Mouse (Mus musculus): ENCODE data around the gene Exoc6.
A peak's percentile ranks its signal among the peaks of the same experiment; 100 is the strongest.

The Exoc6 gene

GRCm38 (mm10) chr19:37550101-37551039, at the start of gene Exoc6:
TSS of gene Exoc6 (plus strand) at chr19:37550418.
- DNase-seq (ENCODE audit: low read depth, low spot score) = peak; percentile 92

DNA sequence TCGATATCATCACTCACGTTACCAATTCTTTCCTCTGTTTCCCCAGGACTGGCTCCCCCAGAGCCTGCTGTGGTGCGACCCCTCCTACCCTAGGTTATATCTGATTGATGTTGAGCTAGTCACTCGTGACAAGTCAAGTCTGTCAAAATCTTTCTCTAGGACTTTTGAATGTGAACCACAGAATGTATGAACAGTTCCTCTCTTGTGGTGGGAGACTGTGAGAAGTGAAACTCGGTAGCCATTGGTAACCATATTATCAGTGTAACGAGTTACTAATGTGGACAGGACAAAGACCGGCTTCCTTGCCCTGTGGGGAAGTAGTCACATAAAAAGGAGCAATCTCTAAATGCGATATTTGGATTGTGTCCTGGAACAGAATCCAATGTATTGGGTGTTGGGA, 47.2 kb upstream of the Exoc6 start:
- DNase-seq (ENCODE audit: low read depth, low spot score) = peak; percentile 73

DNA sequence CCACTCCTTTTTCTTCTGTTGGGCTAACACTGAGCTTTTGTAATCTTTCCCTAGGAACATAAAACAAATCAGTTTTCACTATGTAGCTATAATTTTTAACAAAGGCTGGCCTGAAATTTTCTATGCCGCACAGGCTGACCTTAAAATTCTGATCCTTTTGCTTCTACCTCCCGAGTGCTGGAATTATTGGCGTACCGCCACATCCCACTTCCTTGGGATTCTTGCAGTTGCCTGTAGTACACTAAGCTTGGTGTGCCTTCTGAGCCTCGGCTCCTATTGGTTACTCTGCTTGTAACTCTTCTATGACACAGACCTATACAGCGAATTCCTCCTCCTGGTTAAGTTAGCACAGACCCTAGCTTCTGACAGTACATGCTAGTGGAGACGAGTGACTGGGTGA, 44.2 kb upstream of the Exoc6 start:
- DNase-seq (ENCODE audit: low read depth, low spot score) = no peak

GRCm38 (mm10) chr19:37506614-37507013, 43.6 kb upstream of the Exoc6 start:
- no peak for DNase-seq (ENCODE audit: low read depth, low spot score)

GRCm38 (mm10) chr19:37509725-37510124, 40.5 kb upstream of the Exoc6 start:
- peak; percentile 86 for DNase-seq (ENCODE audit: low read depth, low spot score)

- peak; percentile 89 for DNase-seq (ENCODE audit: low read depth, low spot score)
Observed at GRCm38 (mm10) chr19:37514811-37515292, 35.4 kb upstream of the Exoc6 start.

DNA sequence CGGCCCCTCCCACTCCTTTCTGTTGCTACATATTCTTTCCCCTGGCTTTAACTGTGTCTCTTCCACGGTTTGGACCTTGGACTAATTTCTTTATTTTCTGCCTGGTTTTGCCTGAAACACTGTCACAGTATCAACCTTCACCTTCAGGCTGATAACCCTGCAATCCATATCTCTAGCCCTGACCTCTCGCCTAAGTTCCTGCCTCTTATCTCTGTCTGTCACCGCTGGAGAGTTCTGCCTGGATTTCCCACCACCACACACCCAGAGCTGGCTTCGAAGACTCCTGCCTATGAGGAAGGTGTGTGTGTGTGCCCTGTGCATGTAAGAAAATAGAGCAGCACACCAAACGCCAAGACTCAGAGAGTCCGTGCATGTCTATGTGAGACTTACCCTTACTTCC, 32.8 kb upstream of the Exoc6 start:
- DNase-seq (ENCODE audit: low read depth, low spot score) = no peak

DNA sequence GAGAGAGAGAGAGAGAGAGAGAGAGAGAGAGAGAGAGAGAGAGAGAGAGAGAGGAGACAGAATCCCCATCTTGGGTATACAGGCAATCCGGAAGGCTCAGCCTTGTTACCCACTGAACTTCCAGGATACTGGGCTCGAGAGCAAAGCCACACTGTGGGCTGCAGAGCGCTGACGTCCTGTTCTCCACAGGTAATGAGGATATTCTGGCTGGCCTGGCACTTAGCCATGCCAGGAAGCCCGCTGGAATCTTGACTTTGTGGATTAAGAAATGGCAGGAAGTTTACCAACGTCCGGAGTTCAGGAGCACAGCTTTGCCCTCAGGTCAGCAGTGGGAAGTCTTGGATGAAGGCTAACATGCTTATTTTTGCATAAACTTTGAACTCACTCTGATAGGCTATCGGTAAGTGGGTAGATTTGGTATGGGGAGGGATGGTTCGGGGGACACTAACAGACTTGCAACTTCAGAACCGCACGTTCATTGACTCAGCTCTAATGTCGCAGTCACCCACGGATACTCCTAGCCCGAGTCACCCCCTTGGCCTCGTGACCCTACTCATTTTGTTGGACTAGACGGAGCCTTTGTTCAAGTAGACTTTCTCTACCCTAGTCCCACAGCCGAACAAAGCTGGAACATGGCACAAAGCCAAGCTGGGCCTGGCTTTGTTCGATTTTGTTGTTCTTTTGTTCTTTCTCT, 29.3 kb upstream of the Exoc6 start:
- DNase-seq (ENCODE audit: low read depth, low spot score) = no peak

DNA sequence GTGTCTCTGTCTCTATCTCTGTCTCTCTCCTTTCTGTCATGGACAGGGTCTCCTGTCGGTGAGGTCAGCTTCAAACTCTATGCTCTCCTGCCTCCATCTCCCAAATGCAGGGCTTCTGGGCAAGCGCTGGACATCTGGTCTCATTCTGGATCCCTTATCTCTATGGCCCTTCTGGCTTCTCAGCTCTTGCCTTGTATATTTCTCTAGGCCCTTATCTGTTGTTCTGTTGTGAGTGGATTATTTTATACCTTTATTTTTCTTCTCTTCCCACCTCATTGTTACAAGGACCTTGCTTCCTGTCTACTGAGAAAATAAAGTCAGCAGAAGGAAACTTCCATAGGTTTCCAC, 28.8 kb upstream of the Exoc6 start:
- DNase-seq (ENCODE audit: low read depth, low spot score) = no peak

- peak; percentile 79 for DNase-seq (ENCODE audit: low read depth, low spot score)
Observed at GRCm38 (mm10) chr19:37523280-37524062, 26.7 kb upstream of the Exoc6 start.

- no peak for DNase-seq (ENCODE audit: low read depth, low spot score)
Observed at GRCm38 (mm10) chr19:37525925-37526324, 24.3 kb upstream of the Exoc6 start.

GRCm38 (mm10) chr19:37526768-37527167, 23.4 kb upstream of the Exoc6 start:
- peak; percentile 78 for DNase-seq (ENCODE audit: low read depth, low spot score)

GRCm38 (mm10) chr19:37527736-37528135, 22.5 kb upstream of the Exoc6 start:
- peak; percentile 30 for DNase-seq (ENCODE audit: low read depth, low spot score)

DNA sequence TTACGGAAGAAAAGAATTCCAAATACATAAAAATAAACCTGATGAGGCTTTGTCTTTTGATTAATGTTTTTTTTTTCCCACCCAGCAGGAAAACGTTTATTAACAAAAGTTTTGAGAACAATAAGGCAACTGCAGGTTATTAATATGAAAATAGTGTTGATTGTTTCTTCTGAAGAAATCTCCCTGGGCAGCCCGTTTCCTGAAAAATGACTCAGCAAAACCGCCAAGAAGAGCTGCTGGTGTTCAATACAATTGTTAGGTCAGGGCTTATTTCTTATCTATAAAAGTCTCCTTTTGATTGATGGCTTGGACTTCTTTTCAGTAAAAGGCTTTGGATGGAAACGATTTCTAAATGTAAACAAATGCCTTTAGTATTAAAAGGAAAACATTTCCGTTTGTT, 21.6 kb upstream of the Exoc6 start:
- no peak for DNase-seq (ENCODE audit: low read depth, low spot score)

DNA sequence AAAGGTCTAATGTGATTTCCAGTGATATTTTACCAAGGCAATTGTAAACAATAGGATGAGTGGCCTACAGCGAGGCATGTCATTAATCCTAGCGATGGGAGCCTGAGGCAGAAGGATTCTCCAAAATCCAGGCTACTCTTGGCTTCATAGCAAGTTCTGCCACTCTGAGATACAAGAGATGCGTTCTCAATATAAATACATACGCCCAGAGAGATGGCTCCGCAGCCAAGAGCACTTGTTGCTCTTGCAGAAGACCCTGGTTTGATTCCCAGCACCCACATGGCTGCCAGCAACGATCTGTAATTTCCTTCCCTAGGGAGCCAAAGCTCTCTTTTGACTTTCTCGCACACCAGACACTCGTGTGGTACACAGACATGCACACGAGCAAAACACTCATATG, 20.9 kb upstream of the Exoc6 start:
- no peak for DNase-seq (ENCODE audit: low read depth, low spot score)

DNA sequence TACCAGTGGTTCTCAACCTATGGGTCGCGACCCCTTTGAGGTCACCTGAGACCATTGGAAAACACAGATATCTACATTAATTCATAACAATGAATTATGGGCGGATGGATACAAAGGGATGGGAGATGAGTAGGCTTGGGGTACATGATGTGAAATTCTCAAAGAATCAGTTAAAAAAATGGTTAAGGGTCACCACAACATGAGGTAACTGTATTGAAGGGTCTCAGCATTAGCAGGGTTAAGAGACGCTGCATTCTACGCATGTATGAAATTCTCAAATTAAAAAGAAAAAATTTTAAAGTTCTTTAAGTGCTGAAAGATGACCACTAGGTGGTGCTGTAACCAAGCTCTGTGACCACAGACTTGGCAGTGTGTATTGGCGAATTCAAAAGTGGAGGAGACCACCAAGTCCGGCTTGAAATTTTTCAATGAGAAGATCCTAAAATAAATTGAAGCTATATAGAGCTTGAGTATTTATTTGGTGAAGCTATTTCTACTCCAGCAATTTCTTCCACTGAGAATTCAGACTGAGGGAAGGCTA, 20.2 kb upstream of the Exoc6 start:
- DNase-seq (ENCODE audit: low read depth, low spot score) = peak; percentile 71

DNA sequence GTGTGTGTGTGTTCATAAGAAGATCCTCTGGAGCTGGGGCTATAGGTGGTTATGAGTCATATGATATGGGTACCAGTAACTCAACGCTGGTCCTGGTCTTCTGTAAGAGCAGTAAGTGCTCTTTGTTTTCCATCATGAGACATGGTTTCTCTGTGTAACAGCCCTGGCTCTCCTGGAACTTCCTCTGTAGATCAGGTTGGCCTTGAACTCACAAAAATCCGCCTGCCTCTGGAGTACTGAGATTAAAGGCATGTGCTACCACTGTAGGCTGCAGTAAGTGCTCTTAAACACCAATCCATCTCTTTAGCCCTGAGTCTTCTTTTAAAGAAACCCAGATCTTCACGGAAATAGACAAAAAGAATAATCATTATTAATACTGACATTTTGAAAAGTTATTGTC, 19.6 kb upstream of the Exoc6 start:
- DNase-seq (ENCODE audit: low read depth, low spot score) = no peak

DNA sequence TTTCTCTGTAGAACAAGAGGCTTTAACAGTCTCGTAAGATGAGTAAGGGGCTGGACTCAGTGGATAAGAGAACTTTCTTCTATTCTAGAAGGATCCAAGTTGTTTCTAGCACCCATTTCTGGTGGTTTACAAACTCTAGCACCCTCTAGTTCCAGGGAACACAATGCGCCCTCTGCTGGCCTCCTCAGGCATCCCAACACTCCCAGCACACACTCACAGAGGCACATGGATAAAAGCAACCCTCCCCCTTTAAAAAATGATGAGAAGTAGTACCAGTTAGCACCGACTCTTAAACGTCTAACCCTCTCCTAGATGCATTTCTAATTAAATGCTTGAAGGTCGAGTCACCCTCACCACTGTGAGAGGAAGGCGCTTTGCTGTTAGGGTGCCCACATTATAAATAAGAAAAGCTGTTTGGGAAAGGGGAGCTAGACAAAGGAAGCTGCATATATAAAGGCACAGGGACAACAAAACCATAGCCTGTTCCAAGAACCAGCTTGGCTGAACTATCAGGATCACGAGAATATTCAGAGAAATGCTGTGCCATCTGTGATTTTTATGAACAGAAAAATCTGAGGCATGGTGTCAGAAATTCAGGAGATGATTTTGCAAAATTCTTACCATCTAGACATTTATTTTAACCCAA, 18.9 kb upstream of the Exoc6 start:
- peak; percentile 40 for DNase-seq (ENCODE audit: low read depth, low spot score)

GRCm38 (mm10) chr19:37533196-37533595, 17.0 kb upstream of the Exoc6 start:
- DNase-seq (ENCODE audit: low read depth, low spot score) = no peak

DNA sequence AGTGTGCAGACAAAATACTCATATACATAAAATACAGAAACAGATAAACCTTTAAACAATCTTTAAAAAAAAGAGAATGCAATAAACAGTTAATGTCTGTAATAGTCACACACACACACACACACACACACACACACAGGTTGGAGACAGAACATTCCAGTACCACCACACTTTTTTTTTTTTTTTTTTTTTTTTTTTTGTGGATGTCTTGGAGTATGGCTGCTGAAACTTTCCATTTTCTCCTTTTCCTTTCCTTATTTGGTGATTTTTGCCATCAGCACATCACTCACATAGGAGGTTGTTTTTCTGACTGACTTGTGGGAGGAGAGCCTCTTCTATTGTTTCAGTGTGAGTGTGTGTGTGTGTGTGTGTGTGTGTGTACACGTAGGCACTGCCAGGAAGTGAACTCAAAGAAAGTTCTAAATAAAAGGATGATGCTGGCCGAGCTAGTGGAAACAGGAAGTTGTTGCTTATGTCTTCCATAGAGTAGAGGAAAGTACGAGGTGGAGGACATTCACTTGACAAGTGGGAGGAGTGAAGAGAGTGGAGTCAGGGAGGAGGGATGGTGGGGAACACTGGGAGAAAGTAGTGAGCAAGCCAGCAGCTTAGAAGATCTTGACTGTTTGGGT, 15.4 kb upstream of the Exoc6 start:
- DNase-seq (ENCODE audit: low read depth, low spot score) = peak; percentile 36

DNA sequence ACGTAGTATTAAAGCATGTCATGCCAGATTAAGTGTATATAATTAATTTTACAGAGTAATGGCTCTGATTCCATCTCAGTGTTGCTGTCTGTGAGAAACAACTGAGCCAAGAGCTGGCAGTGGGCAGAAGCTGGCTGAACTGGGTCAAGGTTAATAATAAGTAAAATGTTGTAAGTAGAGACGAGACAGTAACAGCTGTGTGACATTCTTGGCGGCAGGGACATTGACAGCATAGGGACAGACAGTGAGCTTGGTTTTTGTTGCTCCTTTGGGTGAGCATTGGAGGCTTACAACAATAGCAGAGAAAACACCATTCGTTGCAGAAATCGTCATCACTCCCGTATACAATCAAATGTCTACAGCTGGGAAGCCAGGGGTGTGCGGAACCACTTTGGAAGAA, 13.8 kb upstream of the Exoc6 start:
- DNase-seq (ENCODE audit: low read depth, low spot score) = no peak
